Mouse (Mus musculus): ENCODE measurements around the gene Hypk. TPM values are rescaled to one million over a fixed set of nuclear protein-coding genes. Genes with fewer than 3 reads are reported as not detected.
A peak's percentile ranks its signal among the peaks of the same experiment; 100 is the strongest.

Hypk gene
- polyA plus RNA-seq, 2 experiments = 45.0 to 94.1 TPM

DNA sequence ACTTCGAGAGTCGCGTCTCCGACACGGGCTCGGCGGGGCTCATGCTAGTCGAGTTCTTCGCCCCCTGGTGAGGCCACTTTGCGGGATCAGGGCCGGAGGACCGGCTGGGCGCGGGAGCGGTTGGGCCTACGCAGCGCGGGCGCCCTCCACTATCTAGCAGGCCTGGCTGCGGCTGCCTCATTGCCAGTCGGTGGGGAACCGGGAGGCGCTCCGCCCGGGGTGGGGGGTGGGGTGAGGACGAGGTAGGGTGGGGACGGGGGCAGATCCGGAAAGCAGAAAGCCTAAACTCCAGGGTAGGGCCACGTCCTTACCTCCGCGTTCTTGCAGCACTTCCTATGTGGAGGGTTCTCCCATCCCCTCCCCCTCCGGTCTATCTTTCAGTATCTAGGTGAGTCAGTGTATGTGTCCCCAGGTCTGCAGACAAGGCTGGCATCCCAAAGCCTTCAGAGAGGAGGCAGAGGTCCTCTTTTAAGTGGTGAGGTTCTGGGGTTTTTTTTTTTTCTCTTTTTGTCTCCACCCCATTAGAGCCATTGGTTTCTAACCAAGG is 38.9 kb upstream of the Hypk start:
- H3K9me3 ChIP-seq (ENCODE audit: control insufficient read depth, low read length) = no peaks in the 10 kb centered on the region
- TF ChIP-seq POLR2A (IDR thresholded peaks at IDR 0.05; ENCODE audit: borderline replicate concordance, extremely low read depth, insufficient read depth, insufficient read length) = no peak
- H3K9ac ChIP-seq (ENCODE audit: low read depth, low read length, severe bottlenecking) = peak overlapping the region; percentile 97
- ATAC-seq (ENCODE audit: low FRiP score, low read depth) (peak; percentile 14), DNase-seq (ENCODE audit: low spot score) (peak; percentile 22)
- H3K27ac ChIP-seq (replicated peaks; ENCODE audit: low read depth, low read length) = peak overlapping the region; percentile 97
- peaks cover 18% of the 10 kb centered on the region for H3K4me1 ChIP-seq (ENCODE audit: control insufficient read depth, insufficient read depth, low read length)
- peak overlapping the region; percentile 66 for H3K4me2 ChIP-seq (replicated peaks; ENCODE audit: low read depth, low read length, severe bottlenecking)
- 0% methylated on average over 28 of the region's 32 CpGs for WGBS
- H3K4me3 ChIP-seq (replicated peaks; ENCODE audit: low read length) = peak overlapping the region; percentile 66
- no peaks in the 10 kb centered on the region for H3K27me3 ChIP-seq (ENCODE audit: control insufficient read depth, insufficient read depth, low read length)
- peaks cover 33% of the 10 kb centered on the region for H3K36me3 ChIP-seq (ENCODE audit: control insufficient read depth, insufficient read depth, low read length)

DNA sequence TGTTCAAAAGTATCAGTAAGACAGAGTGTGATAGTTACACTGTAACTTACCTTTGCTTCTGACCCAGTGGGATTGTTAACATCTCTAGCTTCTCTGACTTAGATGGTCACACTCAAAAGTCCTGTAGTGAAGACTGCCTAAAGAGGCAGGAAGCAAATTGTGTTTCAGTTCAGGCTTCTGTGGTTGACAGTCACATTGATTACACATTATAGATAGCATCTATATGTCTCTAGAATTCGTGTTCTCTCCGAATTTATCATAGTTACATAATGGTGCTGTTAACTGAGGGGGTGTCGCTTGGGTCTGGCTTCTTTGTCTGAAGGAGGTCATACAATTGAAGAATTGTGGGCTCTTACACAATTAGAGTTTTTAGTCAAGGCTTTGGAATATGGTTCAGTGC is 38.0 kb upstream of the Hypk start:
- no peak for TF ChIP-seq POLR2A (IDR thresholded peaks at IDR 0.05; ENCODE audit: borderline replicate concordance, extremely low read depth, insufficient read depth, insufficient read length)
- no peak for ATAC-seq (ENCODE audit: low FRiP score, low read depth)
- peaks cover 38% of the 10 kb centered on the region for H3K36me3 ChIP-seq (ENCODE audit: control insufficient read depth, insufficient read depth, low read length)
- H3K4me1 ChIP-seq (ENCODE audit: control insufficient read depth, insufficient read depth, low read length) = peaks cover 18% of the 10 kb centered on the region
- 66% methylated on average over 3 of the region's 3 CpGs for WGBS
- no peak for DNase-seq (ENCODE audit: low spot score)
- H3K9ac ChIP-seq (ENCODE audit: low read depth, low read length, severe bottlenecking) = peak overlapping the region; percentile 97
- peak overlapping the region; percentile 66 for H3K4me3 ChIP-seq (replicated peaks; ENCODE audit: low read length)
- H3K9me3 ChIP-seq (ENCODE audit: control insufficient read depth, low read length) = no peaks in the 10 kb centered on the region
- H3K4me2 ChIP-seq (replicated peaks; ENCODE audit: low read depth, low read length, severe bottlenecking) = peak overlapping the region; percentile 66
- H3K27me3 ChIP-seq (ENCODE audit: control insufficient read depth, insufficient read depth, low read length) = no peaks in the 10 kb centered on the region
- no peak overlapping the region for H3K27ac ChIP-seq (replicated peaks; ENCODE audit: low read depth, low read length)

GRCm38 (mm10) chr2:121415591-121415990 is 37.5 kb upstream of the Hypk start:
- no peak for TF ChIP-seq POLR2A (IDR thresholded peaks at IDR 0.05; ENCODE audit: borderline replicate concordance, extremely low read depth, insufficient read depth, insufficient read length)
- H3K27me3 ChIP-seq (ENCODE audit: control insufficient read depth, insufficient read depth, low read length) = no peaks in the 10 kb centered on the region
- no peaks in the 10 kb centered on the region for H3K9me3 ChIP-seq (ENCODE audit: control insufficient read depth, low read length)
- no peak overlapping the region for H3K27ac ChIP-seq (replicated peaks; ENCODE audit: low read depth, low read length)
- peaks cover 41% of the 10 kb centered on the region for H3K36me3 ChIP-seq (ENCODE audit: control insufficient read depth, insufficient read depth, low read length)
- WGBS = 68% methylated on average over 3 of the region's 3 CpGs
- no peak for DNase-seq (ENCODE audit: low spot score)
- H3K4me1 ChIP-seq (ENCODE audit: control insufficient read depth, insufficient read depth, low read length) = peaks cover 18% of the 10 kb centered on the region
- ATAC-seq (ENCODE audit: low FRiP score, low read depth) = no peak
- H3K9ac ChIP-seq (ENCODE audit: low read depth, low read length, severe bottlenecking) = peak overlapping the region; percentile 97
- H3K4me2 ChIP-seq (replicated peaks; ENCODE audit: low read depth, low read length, severe bottlenecking) = peak overlapping the region; percentile 66
- peak overlapping the region; percentile 66 for H3K4me3 ChIP-seq (replicated peaks; ENCODE audit: low read length)

GRCm38 (mm10) chr2:121416356-121416755 is 36.7 kb upstream of the Hypk start:
- H3K4me1 ChIP-seq (ENCODE audit: control insufficient read depth, insufficient read depth, low read length) = peaks cover 18% of the 10 kb centered on the region
- H3K27me3 ChIP-seq (ENCODE audit: control insufficient read depth, insufficient read depth, low read length) = no peaks in the 10 kb centered on the region
- no peak for ATAC-seq (ENCODE audit: low FRiP score, low read depth)
- H3K9me3 ChIP-seq (ENCODE audit: control insufficient read depth, low read length) = no peaks in the 10 kb centered on the region
- H3K9ac ChIP-seq (ENCODE audit: low read depth, low read length, severe bottlenecking) = no peak overlapping the region
- H3K4me2 ChIP-seq (replicated peaks; ENCODE audit: low read depth, low read length, severe bottlenecking) = peak overlapping the region; percentile 15; the same call in 1 of the 2 replicates
- no peak overlapping the region for H3K27ac ChIP-seq (replicated peaks; ENCODE audit: low read depth, low read length)
- no peak for TF ChIP-seq POLR2A (IDR thresholded peaks at IDR 0.05; ENCODE audit: borderline replicate concordance, extremely low read depth, insufficient read depth, insufficient read length)
- peaks cover 48% of the 10 kb centered on the region for H3K36me3 ChIP-seq (ENCODE audit: control insufficient read depth, insufficient read depth, low read length)
- H3K4me3 ChIP-seq (replicated peaks; ENCODE audit: low read length) = peak overlapping the region; percentile 8; the same call in 1 of the 2 replicates
- no peak for DNase-seq (ENCODE audit: low spot score)
- WGBS = 90% methylated on average over 6 of the region's 6 CpGs

- H3K4me2 ChIP-seq (replicated peaks; ENCODE audit: low read depth, low read length, severe bottlenecking) = no peak overlapping the region
- 94% methylated on average over 3 of the region's 3 CpGs for WGBS
- peaks cover 15% of the 10 kb centered on the region for H3K4me1 ChIP-seq (ENCODE audit: control insufficient read depth, insufficient read depth, low read length)
- H3K36me3 ChIP-seq (ENCODE audit: control insufficient read depth, insufficient read depth, low read length) = peaks cover 68% of the 10 kb centered on the region
- DNase-seq (ENCODE audit: low spot score) = no peak
- no peak overlapping the region for H3K4me3 ChIP-seq (replicated peaks; ENCODE audit: low read length)
- H3K27me3 ChIP-seq (ENCODE audit: control insufficient read depth, insufficient read depth, low read length) = no peaks in the 10 kb centered on the region
- ATAC-seq (ENCODE audit: low FRiP score, low read depth) = no peak
- H3K9ac ChIP-seq (ENCODE audit: low read depth, low read length, severe bottlenecking) = no peak overlapping the region
- no peak overlapping the region for H3K27ac ChIP-seq (replicated peaks; ENCODE audit: low read depth, low read length)
- TF ChIP-seq POLR2A (IDR thresholded peaks at IDR 0.05; ENCODE audit: borderline replicate concordance, extremely low read depth, insufficient read depth, insufficient read length) = no peak
- no peaks in the 10 kb centered on the region for H3K9me3 ChIP-seq (ENCODE audit: control insufficient read depth, low read length)
Measured at GRCm38 (mm10) chr2:121418476-121418875, 34.6 kb upstream of the Hypk start.
